Mouse (Mus musculus) Muller cell, postnatal 12 days (primary cell): ENCODE measurements around the gene 1700029F12Rik.

Source experiments
- DNase-seq: peaks from one replicate; pipeline ENCODE4 v3.0.0-alpha.2; 2015; ENCODE audit errors: inconsistent ontology term

The 1700029F12Rik gene

DNA sequence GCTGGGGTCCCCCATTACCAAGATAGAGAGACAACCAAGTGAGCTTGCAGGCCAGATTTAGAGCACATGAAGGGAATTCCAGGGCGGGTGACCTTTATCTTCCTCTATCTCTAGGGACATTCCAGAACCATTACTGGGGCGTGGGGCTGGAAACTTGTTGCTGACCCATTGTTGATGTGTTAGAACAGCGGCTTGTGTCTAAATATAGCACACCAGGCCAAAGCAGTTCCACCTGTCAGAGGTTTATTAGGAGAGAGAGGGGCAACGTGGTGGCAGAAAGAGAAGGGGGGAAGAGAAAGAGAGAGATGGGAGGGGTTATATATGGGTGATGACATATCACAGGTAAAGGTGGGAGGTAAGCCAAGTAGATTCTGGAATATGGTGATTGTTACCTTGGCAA is 12.3 kb downstream of the 1700029F12Rik start:
- DNase-seq = peak; percentile 17

DNA sequence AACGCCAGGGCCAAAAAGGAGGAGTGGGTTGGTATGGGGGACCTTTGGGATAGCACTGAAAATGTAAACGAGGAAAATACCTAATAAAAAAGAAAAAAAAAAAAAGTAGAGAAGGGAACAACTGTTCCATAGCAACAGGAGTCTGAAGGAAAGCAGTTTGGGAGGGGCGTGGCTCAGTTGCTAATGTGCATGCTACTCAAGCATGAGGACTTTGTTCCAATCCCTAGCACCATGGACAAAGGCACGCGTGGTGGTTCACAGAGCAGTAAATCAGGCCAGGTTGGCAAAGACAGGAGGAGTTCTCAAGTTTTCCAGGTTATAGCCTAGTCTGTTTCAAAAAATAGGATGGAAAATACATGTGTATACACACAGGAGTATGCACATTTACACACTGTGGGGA is 14.0 kb downstream of the 1700029F12Rik start:
- DNase-seq = no peak

DNA sequence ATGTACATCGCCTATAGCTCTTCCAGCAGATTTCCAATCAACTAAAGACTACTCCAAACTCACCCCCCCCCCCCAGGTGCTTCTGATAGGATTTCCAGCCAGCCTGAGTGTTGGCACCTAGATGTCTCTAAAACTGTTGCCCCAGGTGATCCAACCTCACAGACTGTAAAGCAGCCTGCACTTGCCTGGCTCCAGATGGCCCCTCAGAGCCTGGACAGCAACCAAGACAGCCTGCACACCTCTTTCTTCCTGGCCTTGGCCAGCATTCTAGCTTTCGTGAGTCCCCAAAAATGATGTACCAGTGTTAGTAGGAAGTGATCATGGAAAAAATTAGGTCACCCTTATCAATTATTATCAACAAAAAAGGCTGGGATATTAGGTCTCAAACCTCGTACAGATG is 16.5 kb downstream of the 1700029F12Rik start:
- no peak for DNase-seq

DNA sequence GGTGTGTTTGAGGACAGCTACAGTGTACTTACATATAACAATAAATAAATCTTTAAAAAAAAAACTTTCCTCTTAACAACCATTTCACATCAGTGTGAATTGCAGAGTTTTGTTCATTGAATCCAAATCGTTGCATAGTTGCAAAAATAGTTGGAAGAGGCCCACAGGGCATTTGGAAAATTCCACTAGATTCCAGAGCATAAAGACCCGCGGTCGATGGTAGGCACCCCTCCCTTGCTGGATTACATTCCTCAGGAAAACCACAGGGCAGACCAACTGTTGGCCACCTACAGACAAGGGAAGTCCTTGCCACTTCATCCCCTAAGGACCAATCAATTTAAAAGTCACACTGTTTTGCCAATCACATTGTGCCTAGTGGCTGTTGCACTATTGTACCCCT is 19.8 kb downstream of the 1700029F12Rik start:
- DNase-seq = peak; percentile 77

DNA sequence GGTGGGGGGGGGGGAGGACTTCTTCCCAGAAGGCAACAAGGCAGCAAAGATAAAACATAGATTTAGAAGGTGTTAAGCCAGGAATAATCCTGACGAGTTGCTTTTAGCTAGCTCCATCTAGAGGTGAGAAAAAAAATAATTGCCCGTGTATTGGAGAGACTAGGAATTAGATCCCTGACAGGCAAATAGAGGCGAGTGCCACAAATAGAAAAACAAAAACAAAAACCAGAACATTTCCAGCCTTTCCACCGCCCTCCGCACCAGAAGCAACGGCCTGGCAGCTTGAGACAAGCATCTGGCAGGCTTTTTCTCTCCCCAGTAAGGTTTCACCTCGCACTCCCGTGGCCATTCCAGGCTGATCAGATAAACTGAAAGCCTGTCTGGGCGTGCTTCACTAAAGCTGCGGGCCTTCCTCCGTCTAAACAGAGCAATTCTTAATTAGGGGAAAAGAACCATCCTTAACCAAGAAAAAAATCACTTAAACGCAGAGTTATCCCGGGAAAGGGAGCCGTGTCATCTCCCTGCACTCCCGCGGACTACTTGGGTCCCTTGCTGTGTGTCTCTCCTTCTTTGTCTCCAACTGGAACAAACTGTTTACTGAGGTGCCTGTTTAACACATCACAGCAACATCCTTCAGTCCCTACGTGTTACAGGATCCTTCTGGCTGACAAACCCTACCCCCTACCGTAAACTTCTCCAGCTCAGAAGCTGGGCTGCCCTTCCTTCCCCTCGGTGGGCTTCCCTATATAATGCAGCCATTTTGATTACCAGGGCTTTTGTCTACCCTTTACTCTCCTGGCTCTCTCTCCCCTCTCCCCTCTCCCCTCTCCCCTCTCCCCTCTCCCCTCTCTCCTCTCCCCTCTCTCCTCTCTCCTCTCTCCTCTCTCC is 25.7 kb downstream of the 1700029F12Rik start:
- peak; percentile 66 for DNase-seq

DNA sequence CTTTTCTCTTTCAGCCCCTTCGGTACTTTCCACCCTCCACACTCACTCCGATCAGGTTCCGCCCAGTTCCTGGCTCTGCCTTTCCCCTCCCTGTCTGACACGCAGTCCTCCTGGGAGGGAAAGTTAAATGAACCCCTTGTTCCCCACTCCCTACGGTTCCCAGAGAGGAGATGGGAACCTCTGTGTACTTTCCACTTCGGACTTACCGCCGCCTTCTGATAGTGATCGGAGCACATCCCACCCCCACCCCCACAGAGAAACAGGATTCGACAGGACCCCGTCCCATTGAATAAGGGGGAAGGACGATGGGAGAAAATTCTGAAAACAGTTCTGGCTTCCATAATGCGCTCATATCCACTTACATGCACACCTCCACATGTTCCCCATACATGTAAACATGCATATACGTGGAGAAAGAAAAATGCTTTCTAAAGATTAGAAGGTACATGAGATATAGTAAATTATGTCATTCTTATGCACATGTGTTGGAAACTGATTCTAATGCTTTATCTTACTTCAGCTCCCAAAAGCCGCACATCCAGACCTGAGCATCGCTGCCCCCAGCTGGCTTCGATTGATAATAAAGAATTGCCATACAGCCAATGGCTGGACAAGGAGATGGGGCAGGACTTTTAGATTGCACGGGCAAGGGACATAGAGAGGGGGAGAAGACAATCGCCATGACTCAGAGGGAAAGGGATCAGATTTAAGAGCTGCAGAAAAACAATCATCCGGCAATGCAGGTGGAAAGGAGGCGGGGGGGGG is 26.5 kb downstream of the 1700029F12Rik start:
- peak; percentile 59 for DNase-seq

DNA sequence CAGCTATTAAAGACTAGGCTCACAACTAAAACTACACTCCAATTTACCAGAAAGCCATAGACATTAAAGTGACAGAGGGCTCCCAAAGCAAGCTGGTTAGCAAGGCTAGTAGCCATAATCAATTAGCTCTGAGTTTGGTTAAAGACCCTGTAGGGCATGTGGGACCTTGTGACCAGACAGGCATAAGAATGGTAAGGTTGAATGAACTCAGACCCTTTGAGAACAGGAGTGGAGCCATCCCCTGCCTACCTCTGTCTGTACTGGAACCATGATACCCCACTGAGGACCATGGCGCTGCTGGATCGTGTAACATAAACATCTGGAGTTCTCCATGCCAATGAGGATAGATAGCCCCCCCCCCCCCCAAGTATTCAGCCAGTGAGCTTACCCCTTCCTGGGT is 27.4 kb downstream of the 1700029F12Rik start:
- DNase-seq = no peak

DNA sequence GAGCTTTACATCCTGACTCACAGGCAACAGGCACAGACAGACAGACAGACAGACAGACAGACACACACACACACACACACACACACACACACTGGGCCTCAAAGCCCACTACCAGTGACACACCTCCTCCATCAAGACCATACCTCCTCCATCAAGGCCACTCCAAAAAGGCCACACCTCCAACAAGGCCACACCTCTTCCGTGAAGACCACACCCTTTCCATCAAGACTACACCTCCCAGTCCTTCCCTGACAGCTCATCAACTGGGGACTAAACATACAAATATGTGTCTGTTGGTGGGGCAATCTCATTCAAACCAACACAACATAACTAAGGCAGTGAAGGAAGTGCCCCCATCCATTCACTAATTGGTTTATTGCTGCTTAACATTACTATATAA is 37.1 kb downstream of the 1700029F12Rik start:
- no peak for DNase-seq

DNA sequence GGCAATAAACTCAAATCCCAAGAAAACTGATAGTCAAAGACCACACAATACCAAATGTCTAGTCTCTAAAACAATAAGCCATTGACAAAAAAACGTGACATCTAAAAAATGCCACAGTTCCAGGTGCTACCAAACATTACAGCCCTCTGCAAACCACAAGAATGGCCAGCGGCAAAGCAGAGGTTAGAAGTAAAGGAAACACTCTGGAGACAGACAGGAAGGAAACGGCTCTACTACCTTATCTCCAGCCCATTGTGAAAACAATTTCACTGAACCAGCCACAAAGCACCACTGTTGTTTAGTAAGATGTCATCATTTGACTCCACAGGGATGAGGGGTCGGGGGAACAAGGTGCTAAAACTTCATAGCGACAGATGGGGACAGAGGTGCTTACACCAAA is 38.9 kb downstream of the 1700029F12Rik start:
- DNase-seq = no peak

DNA sequence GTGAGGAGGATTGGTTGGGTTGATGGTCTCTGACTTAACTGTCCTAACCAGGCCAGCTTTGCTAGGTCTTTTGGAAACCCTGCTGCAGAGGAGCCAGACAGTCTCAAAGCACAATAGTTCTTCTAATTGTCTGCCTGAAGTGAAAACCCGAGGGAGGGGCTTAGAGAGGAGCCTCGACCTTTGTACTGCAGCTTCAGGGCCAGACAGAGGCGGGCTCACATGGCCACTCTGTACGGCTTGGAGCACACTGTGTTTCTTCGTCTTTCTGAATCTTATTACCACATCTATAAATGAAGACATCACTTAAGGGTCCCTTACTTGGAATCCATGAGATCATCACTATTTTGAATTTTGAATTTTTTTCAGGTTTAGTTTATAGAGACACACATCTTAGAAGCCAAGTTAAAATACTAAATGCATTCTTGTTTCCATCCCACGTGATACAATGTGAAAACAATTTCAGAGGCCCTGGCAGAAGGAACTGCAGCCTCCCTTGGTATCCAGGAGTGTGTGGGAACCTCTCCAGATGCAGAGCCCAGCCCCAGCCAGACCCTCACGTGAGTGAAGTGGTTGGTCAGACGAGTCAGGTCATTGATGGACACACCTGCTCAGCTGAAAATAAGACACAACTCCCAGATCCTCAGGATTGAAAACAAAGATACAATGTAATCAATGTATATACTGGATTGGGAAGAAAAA is 40.7 kb downstream of the 1700029F12Rik start:
- DNase-seq = no peak

DNA sequence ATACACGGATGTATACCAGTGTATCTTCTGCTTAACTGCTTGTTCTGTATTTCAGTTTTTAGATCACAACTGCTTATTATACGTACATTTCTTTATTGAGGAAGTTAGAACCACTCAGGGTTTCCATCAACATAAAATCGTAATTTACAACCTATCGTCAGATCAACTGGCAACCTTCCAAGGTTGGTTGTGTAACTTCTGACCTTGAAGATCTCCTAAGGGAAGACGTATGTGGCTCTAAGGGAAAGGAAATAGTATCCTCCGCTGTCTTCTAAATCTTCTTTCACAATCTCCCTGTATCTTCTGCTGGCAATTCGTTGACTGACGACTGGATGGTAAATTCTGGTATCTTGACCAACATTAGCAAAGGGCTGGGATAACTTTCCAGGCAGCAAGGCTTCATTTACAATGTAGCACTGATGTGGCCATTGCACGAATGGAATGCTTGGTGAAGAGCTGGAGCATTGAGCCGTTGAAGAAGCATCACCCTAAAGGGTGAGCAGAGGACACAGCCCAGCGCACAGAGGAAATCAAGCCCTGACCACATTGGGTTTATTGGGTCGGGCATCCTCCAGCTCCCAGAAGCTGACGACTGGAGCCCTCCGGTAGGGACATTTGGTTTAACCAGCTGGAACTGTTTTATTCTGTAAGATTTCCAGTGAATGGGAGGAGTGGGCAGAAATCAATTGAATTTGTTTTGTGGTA is 43.4 kb downstream of the 1700029F12Rik start:
- no peak for DNase-seq

DNA sequence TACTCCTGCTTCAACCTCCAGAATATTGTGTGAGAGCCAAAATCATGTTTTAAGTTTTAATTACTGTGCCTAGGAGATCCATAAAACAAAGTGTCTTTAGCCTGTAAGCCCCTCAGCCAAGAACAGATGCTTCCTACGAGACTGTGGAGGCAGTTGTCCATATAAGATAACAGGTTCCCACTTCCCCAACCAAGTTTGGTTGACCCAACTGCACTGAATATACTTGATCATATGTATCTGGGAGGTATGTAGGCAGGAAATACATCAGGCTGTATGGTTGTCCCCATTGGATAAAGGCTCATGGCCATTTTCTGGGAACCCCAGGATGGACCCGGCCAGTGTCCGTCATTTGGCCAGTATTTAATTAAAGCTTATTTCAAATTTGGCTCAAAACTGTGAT is 44.1 kb downstream of the 1700029F12Rik start:
- DNase-seq = no peak

DNA sequence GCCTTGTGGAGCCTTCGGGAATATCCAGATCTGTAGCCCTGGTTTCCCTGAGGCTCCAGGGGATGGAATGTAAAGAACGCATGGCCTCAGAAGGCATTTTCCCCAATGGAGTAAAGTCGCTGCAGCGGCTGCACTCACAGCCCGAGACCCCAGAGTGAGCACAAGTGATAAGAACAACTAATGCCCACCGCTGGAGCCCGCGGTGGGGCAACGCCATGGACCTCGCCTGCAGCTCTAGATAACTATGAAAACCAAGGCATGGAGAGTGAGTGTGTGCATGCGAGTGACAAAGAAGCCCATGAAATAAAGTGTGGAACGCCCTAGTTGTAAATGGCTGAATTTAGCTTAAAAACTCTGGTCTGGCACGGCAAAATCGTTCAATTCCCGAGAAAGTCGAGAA is 45.0 kb downstream of the 1700029F12Rik start:
- no peak for DNase-seq

DNA sequence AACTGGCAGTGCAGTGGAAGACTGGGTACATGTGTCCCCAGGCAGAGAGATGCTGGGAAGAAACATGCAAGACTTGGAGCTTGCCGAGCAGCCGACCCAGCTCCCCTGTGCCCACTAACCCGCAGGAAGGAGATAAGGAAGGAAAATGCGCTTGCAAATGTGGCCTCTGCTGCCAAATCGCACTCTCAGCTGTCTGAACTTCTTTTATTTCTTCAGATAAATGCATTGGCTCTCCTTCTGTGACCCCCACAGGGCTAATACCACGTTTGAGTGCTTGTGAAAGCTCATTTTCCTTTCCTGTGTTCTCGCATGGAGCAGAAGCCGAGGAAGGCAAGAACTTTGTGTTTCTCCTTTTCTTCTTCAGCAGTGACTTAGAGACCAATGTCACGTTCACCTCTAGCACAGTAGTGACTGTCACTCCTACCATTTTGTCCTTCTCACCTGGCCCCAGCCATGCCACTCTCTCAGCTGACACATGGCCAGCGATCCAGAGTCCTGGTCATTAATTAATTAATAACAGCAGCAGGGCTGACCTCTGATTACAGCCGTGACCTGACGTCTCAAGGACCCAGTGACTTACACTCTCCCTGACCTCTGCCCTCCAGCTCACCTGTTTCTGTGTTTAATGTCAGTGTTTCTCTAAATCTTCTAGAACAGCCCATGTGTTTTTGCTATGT is 48.4 kb downstream of the 1700029F12Rik start:
- no peak for DNase-seq

DNA sequence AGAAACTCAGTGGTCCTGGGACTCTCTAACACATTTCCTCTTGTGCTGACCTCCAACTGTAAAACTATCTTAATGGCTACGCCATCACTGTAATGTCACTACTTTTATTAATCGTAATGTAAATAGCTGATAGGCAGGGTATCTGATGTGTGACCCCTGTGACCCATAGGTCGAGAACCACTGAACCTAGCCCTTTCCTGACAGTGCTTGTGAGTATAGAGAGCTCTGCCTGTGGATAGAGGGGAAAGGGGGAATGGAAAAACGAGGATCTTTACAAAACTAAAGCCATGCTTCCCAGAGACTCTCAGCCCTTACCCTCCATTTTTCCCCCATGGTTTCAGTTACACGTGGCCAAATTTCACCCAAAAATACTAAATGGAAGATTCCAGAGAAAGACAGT is 49.5 kb downstream of the 1700029F12Rik start:
- no peak for DNase-seq

DNA sequence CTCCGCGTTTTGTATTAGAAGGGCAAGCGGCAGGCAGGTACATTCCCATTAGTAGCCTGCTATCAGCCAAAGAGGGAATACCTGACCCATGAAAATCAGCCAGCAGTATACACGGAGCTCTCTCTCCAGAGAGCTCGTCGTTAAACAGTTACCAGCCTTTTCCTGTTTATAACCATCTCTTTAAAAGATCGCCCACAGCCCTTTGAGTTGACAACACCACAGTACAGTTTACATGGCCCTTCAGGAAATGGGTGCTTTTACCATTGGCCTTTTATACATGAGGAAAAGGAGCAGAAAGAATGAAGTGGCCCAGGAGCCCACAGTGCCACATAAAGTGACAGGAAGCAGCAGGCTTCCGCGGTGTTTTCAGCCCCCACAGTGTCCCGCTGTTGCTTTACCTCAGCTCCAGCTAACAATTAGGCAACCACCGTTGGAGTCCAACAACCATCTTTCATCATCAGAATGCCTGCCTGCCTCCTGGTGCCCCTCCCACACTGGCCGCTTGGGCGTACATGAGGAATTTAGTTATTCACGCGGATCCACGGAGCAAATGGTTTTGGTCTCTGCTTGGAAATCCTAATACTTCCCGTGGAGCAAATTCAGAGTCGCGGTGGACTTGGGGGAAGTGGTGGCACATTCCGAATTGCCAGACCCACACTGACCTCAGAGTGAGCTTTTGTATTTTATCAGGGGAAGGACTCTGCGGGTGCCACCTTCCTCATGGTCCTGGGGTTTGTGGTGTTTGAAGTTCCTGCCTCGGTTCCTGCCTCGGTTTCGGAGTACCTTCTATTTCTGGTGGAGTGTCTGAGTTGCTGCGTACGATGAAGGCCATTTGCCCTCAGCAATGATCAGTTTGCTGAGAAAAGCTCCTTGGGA is 50.7 kb downstream of the 1700029F12Rik start:
- DNase-seq = peak; percentile 88

DNA sequence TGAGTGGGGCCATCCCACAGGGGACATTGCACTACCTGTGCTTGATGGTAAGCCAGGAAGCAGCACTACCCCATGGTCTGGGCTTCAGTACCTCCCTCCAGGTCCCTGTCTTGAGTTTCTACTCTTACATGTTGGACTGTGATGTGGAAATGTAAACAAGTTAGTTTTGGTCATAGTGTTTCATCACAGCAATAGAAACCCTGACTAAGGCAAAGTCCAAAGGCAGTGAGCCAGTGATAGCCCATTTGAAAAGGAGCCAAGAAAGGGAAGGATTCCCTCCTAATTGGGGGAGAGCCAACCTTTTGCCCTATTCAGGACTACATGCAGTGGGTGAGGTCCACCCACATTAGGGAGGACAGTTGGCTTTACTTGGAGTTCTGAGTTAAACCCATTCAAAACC is 53.6 kb downstream of the 1700029F12Rik start:
- no peak for DNase-seq

DNA sequence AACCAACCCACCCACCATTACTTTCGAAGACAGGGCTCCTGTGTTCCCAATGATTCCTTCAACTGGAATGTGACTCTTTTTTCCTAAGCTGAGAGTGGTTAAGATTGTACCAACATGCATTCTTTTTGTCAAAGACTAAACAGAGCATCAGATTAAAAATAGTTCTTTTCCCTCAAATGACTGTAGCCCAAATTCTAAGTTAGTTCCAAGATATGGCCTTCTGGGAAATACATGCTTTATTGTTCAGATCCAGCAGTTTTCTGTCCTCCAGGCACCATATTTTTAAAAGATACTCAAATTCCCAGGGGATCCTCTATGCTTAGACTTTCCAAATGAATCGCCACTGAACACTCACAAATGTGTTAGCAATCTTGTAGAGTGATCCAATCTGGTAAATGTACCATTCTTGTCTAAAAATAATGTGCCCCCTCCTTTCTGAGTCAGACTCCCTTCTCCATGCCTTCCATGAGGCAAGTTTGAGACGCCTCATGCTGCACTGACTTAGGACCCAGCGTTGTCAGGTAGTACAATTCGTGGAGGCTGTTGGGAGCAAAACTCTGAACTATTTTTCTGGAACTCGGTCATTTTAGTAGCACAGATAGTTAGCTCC is 57.1 kb downstream of the 1700029F12Rik start:
- DNase-seq = peak; percentile 42

DNA sequence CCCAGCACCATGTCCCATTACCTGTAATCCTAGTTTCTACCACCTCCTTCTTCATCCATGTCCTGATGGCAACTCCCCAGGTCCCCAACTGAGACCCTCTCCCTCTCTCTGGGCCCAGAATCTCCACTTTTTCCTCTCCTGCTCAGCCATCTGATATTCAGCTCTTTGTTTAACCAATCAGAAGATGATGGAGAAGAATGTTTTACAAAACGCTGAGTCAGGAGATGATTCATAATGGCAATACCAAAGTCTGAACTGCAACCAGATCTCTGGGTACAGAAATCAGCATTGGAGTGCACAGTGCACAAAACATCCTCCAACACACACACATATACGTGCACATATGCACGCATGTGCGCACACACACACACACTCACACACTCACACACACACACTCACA is 60.8 kb downstream of the 1700029F12Rik start:
- DNase-seq = peak; percentile 51
